In genomic region chr2:26294457-26294856, GRCm38 (mm10) we compare ENCODE assay signal across 37 mouse cellular contexts. TPM values are rescaled to one million over a fixed set of nuclear protein-coding genes. Genes with fewer than 3 reads are reported as not detected.
"Had no signal": no experiment of that assay in that cellular context is flagged by ENCODE, and none has a peak within 500 bp of the region (broad histone marks: within the 10 kb centered on the region; RNA-seq: fewer than 3 reads in every experiment).

TSS of gene Ccdc187 (minus strand) at chr2:26294557.

- H3K27ac ChIP-seq: heart, adult 2 months; heart, embryonic 10.5 days; heart, embryonic 13.5 days; heart, embryonic 15.5 days; hindbrain, embryonic 10.5 days; hindbrain, embryonic 12.5 days; hindbrain, embryonic 13.5 days; hindbrain, embryonic 14.5 days; hindbrain, embryonic 15.5 days; hindbrain, postnatal 0 days; intestine, embryonic 15.5 days; kidney, embryonic 15.5 days; kidney, postnatal 0 days; layer of hippocampus, adult 2 months had no signal

- H3K27me3 ChIP-seq: heart, embryonic 12.5 days; heart, embryonic 15.5 days; hindbrain, embryonic 13.5 days; hindbrain, embryonic 15.5 days had no signal

- H3K36me3 ChIP-seq: heart, embryonic 10.5 days; heart, embryonic 12.5 days; heart, embryonic 13.5 days; heart, embryonic 15.5 days; hindbrain, embryonic 10.5 days; hindbrain, embryonic 12.5 days; hindbrain, embryonic 13.5 days; hindbrain, embryonic 15.5 days; intestine, embryonic 15.5 days; kidney, embryonic 15.5 days had no signal

- H3K4me2 ChIP-seq: heart, embryonic 11.5 days; heart, embryonic 12.5 days; heart, embryonic 13.5 days; heart, embryonic 15.5 days; hindbrain, embryonic 12.5 days; hindbrain, embryonic 13.5 days; hindbrain, embryonic 14.5 days; hindbrain, embryonic 15.5 days; intestine, embryonic 15.5 days; kidney, embryonic 15.5 days had no signal

- H3K4me3 ChIP-seq: heart, adult 2 months; heart, embryonic 10.5 days; heart, embryonic 12.5 days; heart, embryonic 13.5 days; heart, embryonic 15.5 days; hindbrain, embryonic 10.5 days; hindbrain, embryonic 12.5 days; hindbrain, embryonic 13.5 days; hindbrain, embryonic 15.5 days; intestine, embryonic 15.5 days; kidney, embryonic 15.5 days; layer of hippocampus, adult 2 months had no signal

- ATAC-seq: hindbrain, embryonic 16.5 days; hindbrain, postnatal 0 days; inflammation-experienced regulatory T-cells, adult 6 months; intestine, embryonic 15.5 days; intestine, embryonic 16.5 days; intestine, postnatal 0 days had no signal

- H3K9me3 ChIP-seq: heart, embryonic 10.5 days; heart, embryonic 12.5 days; heart, embryonic 13.5 days; heart, embryonic 15.5 days; hindbrain, embryonic 10.5 days; hindbrain, embryonic 12.5 days; hindbrain, embryonic 13.5 days; hindbrain, embryonic 15.5 days; intestine, embryonic 15.5 days; kidney, embryonic 15.5 days had no signal

- DNase-seq: heart, adult 18-20 months; heart, adult 2 months; heart, postnatal 10 days; heart, postnatal 14 days; heart, postnatal 36 days; heart, postnatal 4 days; kidney, adult 11 months; kidney, adult 18-20 months; kidney, adult 2 months; kidney, adult 8-10 months; kidney, adult 9 months; kidney, postnatal 10 days; kidney, postnatal 14 days; kidney, postnatal 25 days; kidney, postnatal 36 days; kidney, postnatal 4 days; layer of hippocampus, adult 9-11 months had no signal

- H3K9ac ChIP-seq: heart, embryonic 12.5 days; heart, embryonic 13.5 days; heart, embryonic 15.5 days; hindbrain, embryonic 12.5 days; hindbrain, embryonic 13.5 days; hindbrain, embryonic 14.5 days; hindbrain, embryonic 15.5 days; intestine, embryonic 15.5 days; kidney, embryonic 15.5 days had no signal

RNA-seq across cellular contexts. Expression of gene Ccdc187, which starts in this region (rescaled TPM):
- polyA plus RNA-seq: heart, embryonic 10.5 days; kidney, embryonic 14.5 days; kidney, postnatal 0 days had no signal
